Mouse (Mus musculus) ES-Bruce4 (cell line): ENCODE data around the gene Adcy9. TPM values are rescaled to one million over a fixed set of nuclear protein-coding genes. Genes with fewer than 3 reads are reported as not detected.
A peak's percentile ranks its signal among the peaks of the same experiment; 100 is the strongest.

ENCODE experiments used
- H3K27ac ChIP-seq: 2 replicates; pipeline ENCODE4 v1.5.1; 2012; ENCODE audit warnings: low read length, inconsistent platforms; ENCODE audit not compliant: insufficient read depth
- H3K27me3 ChIP-seq: 2 replicates; pipeline ENCODE4 v1.6.1; 2012; ENCODE audit warnings: mild to moderate bottlenecking, low read length, inconsistent platforms; ENCODE audit not compliant: control insufficient read depth, poor library complexity, insufficient read depth, severe bottlenecking
- H3K36me3 ChIP-seq: 2 replicates; pipeline ENCODE4 v1.6.1; 2012; ENCODE audit warnings: inconsistent platforms, mild to moderate bottlenecking, low read length, moderate library complexity; ENCODE audit not compliant: control insufficient read depth, poor library complexity, insufficient read depth, severe bottlenecking
- H3K4me1 ChIP-seq: one replicate; pipeline ENCODE4 v1.8.1; 2011; ENCODE audit warnings: low read length; ENCODE audit not compliant: control insufficient read depth, insufficient read depth
- H3K4me3 ChIP-seq: 2 replicates; pipeline ENCODE4 v1.5.1; 2011; ENCODE audit warnings: low read depth, mild to moderate bottlenecking, low read length
- H3K9ac ChIP-seq: 2 replicates; pipeline ENCODE4 v1.6.1; 2012; ENCODE audit warnings: low read depth, mild to moderate bottlenecking, inconsistent platforms; ENCODE audit not compliant: poor library complexity, severe bottlenecking
- H3K9me3 ChIP-seq: replicated peaks from 2 replicates; pipeline ENCODE4 v1.6.1; 2012; ENCODE audit warnings: mild to moderate bottlenecking, low read length, inconsistent platforms; ENCODE audit not compliant: control insufficient read depth, poor library complexity, insufficient read depth, severe bottlenecking
- CTCF ChIP-seq: IDR thresholded peaks from one replicate; pipeline ENCODE4 v1.8.1; 2011; ENCODE audit warnings: low read depth, low read length
- EP300 ChIP-seq: IDR thresholded peaks from 2 replicates; pipeline ENCODE4 v1.6.1; 2011; ENCODE audit warnings: low read depth, low read length; ENCODE audit not compliant: insufficient read depth
- POLR2A ChIP-seq: IDR thresholded peaks from one replicate; pipeline ENCODE4 v1.8.1; 2011; ENCODE audit warnings: low read length; ENCODE audit not compliant: insufficient read depth
- polyA plus RNA-seq: library from polyadenylated mRNA; stranded (reverse); fragments of >200 nt; gene quantifications from 2 replicates; pipeline ENCODE4 v1.2.4, GENCODE M21; 2011; ENCODE audit warnings: low read depth; ENCODE audit not compliant: missing spikeins, insufficient read depth, insufficient read length

Adcy9 gene
- polyA plus RNA-seq, 1 experiment = 1.9 TPM

GRCm38 (mm10) chr16:4325801-4326200 lies 94.5 kb downstream of the Adcy9 start:
- H3K9ac ChIP-seq = no peak overlapping the region
- TF ChIP-seq EP300 (no peak), POLR2A (no peak), CTCF (no peak)
- H3K36me3 ChIP-seq = no peaks in the 10 kb centered on the region
- H3K27me3 ChIP-seq = no peaks in the 10 kb centered on the region
- H3K9me3 ChIP-seq = no peaks in the 10 kb centered on the region
- no peaks in the 10 kb centered on the region for H3K4me1 ChIP-seq
- H3K27ac ChIP-seq = no peak overlapping the region
- H3K4me3 ChIP-seq = no peak overlapping the region

GRCm38 (mm10) chr16:4324967-4325366 lies 95.3 kb downstream of the Adcy9 start:
- no peaks in the 10 kb centered on the region for H3K36me3 ChIP-seq

GRCm38 (mm10) chr16:4320856-4321255 lies 99.4 kb downstream of the Adcy9 start:
- Histone ChIP-seq H3K27ac (no peak overlapping the region), H3K4me1 (no peaks in the 10 kb centered on the region), H3K27me3 (no peaks in the 10 kb centered on the region), H3K9ac (no peak overlapping the region), H3K36me3 (no peaks in the 10 kb centered on the region), H3K9me3 (no peaks in the 10 kb centered on the region), H3K4me3 (no peak overlapping the region)
- TF ChIP-seq EP300 (no peak), CTCF (no peak), POLR2A (no peak)

More at GRCm38 (mm10) chr16:4324967-4325366, 95.3 kb downstream of the Adcy9 start:
- H3K27ac ChIP-seq = no peak overlapping the region
- no peak overlapping the region for H3K9ac ChIP-seq
- H3K4me3 ChIP-seq = no peak overlapping the region
- H3K9me3 ChIP-seq = no peaks in the 10 kb centered on the region
- H3K27me3 ChIP-seq = no peaks in the 10 kb centered on the region
- no peaks in the 10 kb centered on the region for H3K4me1 ChIP-seq
- no peak for TF ChIP-seq EP300
- no peak for TF ChIP-seq CTCF
- no peak for TF ChIP-seq POLR2A

- no peak overlapping the region for H3K9ac ChIP-seq
- no peaks in the 10 kb centered on the region for H3K4me1 ChIP-seq
- H3K27ac ChIP-seq = no peak overlapping the region
- H3K36me3 ChIP-seq = no peaks in the 10 kb centered on the region
- H3K9me3 ChIP-seq = no peaks in the 10 kb centered on the region
- no peak for TF ChIP-seq POLR2A
- no peak for TF ChIP-seq CTCF
- no peak for TF ChIP-seq EP300
- H3K4me3 ChIP-seq = no peak overlapping the region
- no peaks in the 10 kb centered on the region for H3K27me3 ChIP-seq
Observed at GRCm38 (mm10) chr16:4318001-4318526, 102.2 kb downstream of the Adcy9 start.

- no peaks in the 10 kb centered on the region for H3K36me3 ChIP-seq
- peak; percentile 100 for TF ChIP-seq CTCF
- no peak for TF ChIP-seq POLR2A
- 0 out of 2 replicates have a peak, but pooled peaks have one; percentile 10 for TF ChIP-seq EP300
- no peak overlapping the region for H3K9ac ChIP-seq
- H3K9me3 ChIP-seq = no peaks in the 10 kb centered on the region
- no peaks in the 10 kb centered on the region for H3K4me1 ChIP-seq
- H3K27me3 ChIP-seq = no peaks in the 10 kb centered on the region
- no peak overlapping the region for H3K4me3 ChIP-seq
- no peak overlapping the region for H3K27ac ChIP-seq
Observed at GRCm38 (mm10) chr16:4316094-4316474, 104.2 kb downstream of the Adcy9 start.

GRCm38 (mm10) chr16:4315352-4316093 lies 104.8 kb downstream of the Adcy9 start:
- no peaks in the 10 kb centered on the region for H3K36me3 ChIP-seq
- H3K9me3 ChIP-seq = no peaks in the 10 kb centered on the region
- H3K4me3 ChIP-seq = no peak overlapping the region
- no peak overlapping the region for H3K9ac ChIP-seq
- no peaks in the 10 kb centered on the region for H3K27me3 ChIP-seq
- no peaks in the 10 kb centered on the region for H3K4me1 ChIP-seq
- H3K27ac ChIP-seq = no peak overlapping the region
- no peak for TF ChIP-seq CTCF
- TF ChIP-seq EP300 = no peak
- TF ChIP-seq POLR2A = no peak
